Mouse (Mus musculus) testis, postnatal 14 days (tissue): ENCODE measurements at regions not wholly inside any gene's neighbourhood (a gene's known extent, or its start where the extent isn't known, plus 50 kb on each side); places are given as distances from the start of the nearest gene placed in this dataset.

Source experiments
- DNase-seq: peaks from one replicate; pipeline ENCODE4 v3.0.0; 2021; ENCODE audit warnings: low spot score

- DNase-seq, result no peak
These were observed 67.8 kb downstream of the Nkx6-1 start for GRCm38 (mm10) chr5:101596996-101597395.

DNA sequence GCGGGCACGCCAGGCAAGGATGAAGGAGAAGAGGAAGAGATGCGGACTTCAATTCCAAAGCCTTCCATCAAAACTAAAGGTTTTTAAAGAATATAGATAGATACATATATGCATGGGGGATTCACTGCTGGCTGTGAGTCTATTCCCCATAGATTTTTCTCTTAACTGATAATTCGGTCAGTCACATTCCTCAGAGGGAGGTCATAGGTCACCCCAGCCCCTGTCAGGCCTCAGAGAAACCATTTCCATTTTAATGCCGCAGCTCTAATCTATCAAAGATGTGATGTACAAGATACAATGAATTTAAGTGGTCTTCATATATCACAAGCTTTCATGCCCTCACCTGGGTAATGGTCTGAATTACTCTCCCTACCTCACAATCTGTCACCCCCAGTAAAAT is 73.6 kb downstream of the Nkx6-1 start:
- no peak for DNase-seq

GRCm38 (mm10) chr5:101590341-101591124 is 74.3 kb downstream of the Nkx6-1 start:
- no peak for DNase-seq

- no peak for DNase-seq
These were observed 91.8 kb downstream of the Nkx6-1 start for GRCm38 (mm10) chr5:101572966-101573365.

GRCm38 (mm10) chr5:101565770-101566169 is 99.0 kb downstream of the Nkx6-1 start:
- no peak for DNase-seq

GRCm38 (mm10) chr5:101560366-101560765 is 104.4 kb downstream of the Nkx6-1 start:
- no peak for DNase-seq

- DNase-seq, result no peak
These were observed 106.4 kb downstream of the Nkx6-1 start for GRCm38 (mm10) chr5:101558279-101558987.

GRCm38 (mm10) chr5:101557156-101557555 is 107.6 kb downstream of the Nkx6-1 start:
- DNase-seq, result no peak

DNA sequence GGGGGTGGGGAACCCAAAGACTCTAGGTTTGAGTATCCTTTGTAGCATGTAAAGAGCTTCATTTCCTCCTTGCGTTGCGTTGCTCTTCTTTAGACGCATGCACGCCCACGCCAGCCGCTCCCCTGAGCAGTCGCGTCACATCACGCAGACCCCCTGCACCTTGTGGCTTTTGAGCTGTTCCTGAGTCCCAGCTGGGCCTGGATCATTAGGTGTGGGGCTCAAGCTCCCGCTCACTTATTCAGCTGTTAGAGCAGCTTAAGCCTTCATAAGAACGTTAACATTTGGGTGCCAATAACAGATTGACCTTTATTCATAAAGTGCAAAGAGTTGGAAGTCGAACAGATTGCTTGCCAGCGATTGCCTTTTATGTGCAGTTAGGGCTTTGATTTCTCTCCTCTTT is 121.5 kb downstream of the Nkx6-1 start:
- no peak for DNase-seq

GRCm38 (mm10) chr5:101539818-101540217 is 125.0 kb downstream of the Nkx6-1 start:
- DNase-seq, result no peak

DNA sequence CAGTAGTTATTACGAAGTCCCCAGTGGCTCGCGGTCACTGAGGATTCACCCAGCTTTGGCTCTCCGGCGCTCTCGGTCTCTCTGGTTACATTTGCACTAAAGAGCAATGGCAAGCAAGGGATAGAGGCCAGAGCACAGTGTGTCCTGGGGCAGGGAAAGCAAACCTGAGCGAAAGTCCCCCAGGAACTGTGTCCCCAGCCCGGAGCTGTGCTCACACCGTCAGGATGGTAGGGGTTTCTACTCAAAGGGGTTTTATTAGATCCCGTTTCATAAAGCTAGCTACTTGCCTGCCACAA is 125.6 kb downstream of the Nkx6-1 start:
- DNase-seq, result no peak

DNA sequence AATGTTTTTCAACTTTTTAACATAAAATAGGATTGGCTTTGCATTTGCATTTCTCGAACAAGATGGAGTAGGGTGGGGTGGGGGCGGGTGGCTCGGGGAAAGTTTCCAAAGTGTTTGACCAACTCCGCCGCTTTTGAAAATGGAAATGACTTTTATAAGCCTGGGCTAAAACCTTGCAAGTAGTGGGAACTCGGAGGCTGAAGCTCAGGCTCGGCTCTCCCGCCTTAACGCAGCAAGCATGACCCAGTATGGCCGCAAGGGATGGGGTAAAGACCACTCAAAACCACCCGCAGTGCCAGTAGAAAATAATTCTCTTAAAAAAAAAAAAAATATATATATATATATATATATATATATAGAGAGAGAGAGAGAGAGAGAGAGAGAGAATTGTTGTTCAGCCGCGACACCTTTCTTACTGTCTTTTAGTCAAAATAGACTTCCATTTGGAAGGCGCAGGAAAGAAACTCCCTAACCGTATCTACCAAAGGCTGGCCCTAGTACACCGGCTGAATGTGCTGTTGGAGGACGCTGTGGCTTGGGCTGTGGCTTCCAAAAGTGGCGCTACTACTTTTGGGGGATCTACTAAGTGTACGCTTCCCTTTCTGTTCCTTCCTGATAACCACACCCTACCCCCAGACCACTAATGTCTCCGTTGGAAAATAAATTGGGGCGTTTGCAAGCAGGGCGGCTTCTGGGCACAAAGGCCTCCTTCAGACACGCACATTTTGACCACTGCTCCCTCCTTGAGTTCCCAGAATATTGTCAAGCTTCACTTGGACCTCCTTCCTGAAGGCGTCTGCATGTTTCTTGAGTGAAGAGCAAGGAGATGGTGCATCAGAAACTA is 126.2 kb downstream of the Nkx6-1 start:
- no peak for DNase-seq

- no peak for DNase-seq
These were observed 127.0 kb downstream of the Nkx6-1 start for GRCm38 (mm10) chr5:101537518-101538380.

- no peak for DNase-seq
These were observed 129.3 kb downstream of the Nkx6-1 start for GRCm38 (mm10) chr5:101535451-101535850.

GRCm38 (mm10) chr5:101525346-101525745 is 139.4 kb downstream of the Nkx6-1 start:
- no peak for DNase-seq

GRCm38 (mm10) chr5:101524670-101525069 is 140.1 kb downstream of the Nkx6-1 start:
- no peak for DNase-seq

DNA sequence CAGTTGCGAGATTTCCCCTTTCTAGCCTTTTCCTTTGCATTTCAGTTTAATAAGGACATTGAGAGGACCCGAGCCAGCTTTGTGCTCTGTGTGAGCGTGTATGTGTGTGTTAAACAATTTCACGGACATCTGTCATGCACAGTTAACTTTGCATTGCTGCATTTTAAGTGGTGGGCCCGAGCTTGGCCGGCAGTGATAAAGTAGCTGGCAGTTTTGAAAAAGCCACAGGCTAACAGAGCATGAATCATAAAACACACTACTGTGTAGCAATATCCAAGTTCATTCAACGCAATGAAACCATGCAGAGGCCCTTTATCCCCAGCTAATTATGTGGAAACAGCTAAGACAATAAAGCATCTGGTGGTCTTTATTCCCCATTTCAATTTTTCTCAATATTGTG is 140.9 kb downstream of the Nkx6-1 start:
- no peak for DNase-seq

GRCm38 (mm10) chr5:101523490-101523889 is 141.3 kb downstream of the Nkx6-1 start:
- no peak for DNase-seq

DNA sequence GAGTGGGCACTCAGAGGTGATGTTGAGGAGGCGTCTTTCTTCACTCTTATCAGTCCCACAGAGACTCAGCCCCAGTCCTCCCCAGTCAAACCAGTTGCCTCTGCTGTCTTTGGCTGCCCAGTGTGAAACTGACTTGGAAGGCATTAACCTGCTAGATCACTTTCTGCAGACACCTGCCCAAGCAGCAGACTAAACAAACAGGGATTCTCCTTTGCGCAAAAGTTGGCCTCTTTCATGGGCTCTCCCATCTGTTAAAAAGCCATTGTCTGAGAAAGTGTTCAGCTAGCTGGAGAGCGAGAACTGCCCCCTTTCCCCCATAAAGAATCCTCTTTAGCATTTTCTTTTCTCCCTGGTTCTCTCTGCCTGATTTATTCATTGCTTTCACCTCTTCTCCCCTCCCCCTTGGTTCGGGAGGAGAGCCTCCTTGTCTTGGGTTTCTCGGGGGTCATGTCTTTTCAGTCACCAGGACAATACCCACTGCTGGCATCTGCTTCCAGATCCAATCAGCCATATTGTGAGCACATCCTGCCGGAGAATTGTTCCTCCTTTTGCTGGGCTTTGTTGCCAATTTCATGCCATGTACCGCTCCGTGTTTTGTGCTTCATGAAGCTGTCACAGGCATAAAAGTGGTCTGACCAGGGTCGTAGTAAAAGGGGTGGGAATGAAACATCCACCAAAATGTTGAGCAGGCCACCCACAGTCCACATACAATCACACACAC is 143.7 kb downstream of the Nkx6-1 start:
- DNase-seq, result no peak

DNA sequence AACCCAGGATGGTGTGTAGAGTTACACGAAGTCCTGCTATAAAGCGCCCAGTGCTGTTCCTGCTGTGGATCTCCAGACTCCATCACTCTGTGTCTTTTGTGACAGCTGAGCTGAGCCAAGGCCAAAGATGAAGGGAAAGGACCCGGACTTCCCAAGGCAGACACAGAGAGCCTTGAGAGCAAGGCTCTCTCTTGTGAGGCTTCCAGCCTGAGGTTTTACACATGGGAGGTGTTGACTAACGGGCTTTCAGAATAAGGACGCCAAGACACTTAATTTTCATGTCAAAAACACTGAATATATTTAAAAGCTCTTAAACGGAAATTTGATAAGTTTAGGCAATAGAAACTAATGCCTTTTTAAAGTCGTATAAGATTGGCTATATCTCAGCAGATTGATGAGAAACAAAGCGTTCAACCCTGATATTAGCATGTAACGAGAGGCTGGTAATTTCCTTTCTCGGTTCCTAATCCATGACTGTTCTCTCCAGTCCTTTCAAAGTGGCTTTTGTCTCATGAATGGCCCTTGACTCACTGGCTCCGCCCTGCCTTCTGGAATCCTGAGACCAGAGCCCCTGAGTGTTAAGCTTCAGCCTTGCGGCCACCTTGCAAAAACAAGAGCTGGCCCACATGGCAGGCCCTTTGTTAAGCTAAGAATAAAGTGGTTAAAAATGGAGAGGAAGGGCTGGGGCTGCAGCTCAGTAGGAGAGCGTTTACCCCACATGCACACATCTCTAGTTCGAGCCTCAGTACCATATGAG is 145.8 kb downstream of the Nkx6-1 start:
- no peak for DNase-seq

- DNase-seq, result no peak
These were observed 167.1 kb downstream of the Nkx6-1 start for GRCm38 (mm10) chr5:101497698-101498048.
